Mouse (Mus musculus): ENCODE data around the gene Ell. TPM values are rescaled to one million over a fixed set of nuclear protein-coding genes. Genes with fewer than 3 reads are reported as not detected.
A peak's percentile ranks its signal among the peaks of the same experiment; 100 is the strongest.

The Ell gene
- polyA plus RNA-seq, 1 experiment from 2014 or later: 17.8 TPM

- H3K4me1 ChIP-seq (ENCODE audit: control insufficient read depth, insufficient read depth, low read length): peaks cover 42% of the 10 kb centered on the region
- WGBS: 96% methylated on average over 13 of the region's 13 CpGs
- ATAC-seq (ENCODE audit: low read depth): no peak
Measured at GRCm38 (mm10) chr8:70602139-70602811, 63.0 kb downstream of the Ell start.

GRCm38 (mm10) chr8:70604558-70604957 lies 65.3 kb downstream of the Ell start:
- Histone ChIP-seq H3K4me1 (ENCODE audit: control insufficient read depth, insufficient read depth, low read length) (peaks cover 34% of the 10 kb centered on the region), H3K9me3 (ENCODE audit: control insufficient read depth, low read length) (no peaks in the 10 kb centered on the region), H3K9ac (replicated peaks; ENCODE audit: low read depth, low read length) (no peak overlapping the region), H3K36me3 (ENCODE audit: control insufficient read depth, insufficient read depth, low read length) (no peaks in the 10 kb centered on the region; the same call in 1 of the 2 replicates), H3K4me2 (ENCODE audit: low read depth, low read length) (no peak overlapping the region), H3K27ac (ENCODE audit: low read depth, low read length) (no peak overlapping the region), H3K27me3 (ENCODE audit: control insufficient read depth, insufficient read depth, low read length) (no peaks in the 10 kb centered on the region), H3K4me3 (ENCODE audit: low read depth, low read length) (no peak overlapping the region)
- WGBS: 86% methylated on average over 7 of the region's 7 CpGs
- ATAC-seq (ENCODE audit: low read depth): no peak

More at GRCm38 (mm10) chr8:70602139-70602811, 63.0 kb downstream of the Ell start:
- Histone ChIP-seq H3K4me2 (ENCODE audit: low read depth, low read length) (no peak overlapping the region), H3K9ac (replicated peaks; ENCODE audit: low read depth, low read length) (no peak overlapping the region), H3K4me3 (ENCODE audit: low read depth, low read length) (no peak overlapping the region), H3K27me3 (ENCODE audit: control insufficient read depth, insufficient read depth, low read length) (no peaks in the 10 kb centered on the region), H3K9me3 (ENCODE audit: control insufficient read depth, low read length) (no peaks in the 10 kb centered on the region), H3K36me3 (ENCODE audit: control insufficient read depth, insufficient read depth, low read length) (no peaks in the 10 kb centered on the region; the same call in 1 of the 2 replicates), H3K27ac (ENCODE audit: low read depth, low read length) (no peak overlapping the region)

- no peaks in the 10 kb centered on the region for H3K9me3 ChIP-seq (ENCODE audit: control insufficient read depth, low read length)
- no peak overlapping the region for H3K9ac ChIP-seq (replicated peaks; ENCODE audit: low read depth, low read length)
- no peaks in the 10 kb centered on the region for H3K27me3 ChIP-seq (ENCODE audit: control insufficient read depth, insufficient read depth, low read length)
- H3K36me3 ChIP-seq (ENCODE audit: control insufficient read depth, insufficient read depth, low read length): no peaks in the 10 kb centered on the region
- WGBS: 95% methylated on average over 9 of the region's 9 CpGs
- peaks cover 32% of the 10 kb centered on the region for H3K4me1 ChIP-seq (ENCODE audit: control insufficient read depth, insufficient read depth, low read length)
- no peak overlapping the region for H3K27ac ChIP-seq (ENCODE audit: low read depth, low read length)
- peak overlapping the region; percentile 86; the same call in 1 of the 2 replicates for H3K4me2 ChIP-seq (ENCODE audit: low read depth, low read length)
- ATAC-seq (ENCODE audit: low read depth): no peak
- H3K4me3 ChIP-seq (ENCODE audit: low read depth, low read length): no peak overlapping the region
Measured at GRCm38 (mm10) chr8:70605871-70606779, 66.9 kb downstream of the Ell start.

GRCm38 (mm10) chr8:70606780-70607602 lies 67.7 kb downstream of the Ell start:
- 71% methylated on average over 18 of the region's 18 CpGs for WGBS
- peaks cover 32% of the 10 kb centered on the region for H3K4me1 ChIP-seq (ENCODE audit: control insufficient read depth, insufficient read depth, low read length)

GRCm38 (mm10) chr8:70607603-70607897 lies 68.3 kb downstream of the Ell start:
- Histone ChIP-seq H3K4me1 (ENCODE audit: control insufficient read depth, insufficient read depth, low read length) (peaks cover 32% of the 10 kb centered on the region), H3K36me3 (ENCODE audit: control insufficient read depth, insufficient read depth, low read length) (no peaks in the 10 kb centered on the region), H3K27ac (ENCODE audit: low read depth, low read length) (peak overlapping the region; percentile 68; the same call in 1 of the 2 replicates), H3K4me3 (ENCODE audit: low read depth, low read length) (peak overlapping the region; percentile 74), H3K27me3 (ENCODE audit: control insufficient read depth, insufficient read depth, low read length) (no peaks in the 10 kb centered on the region), H3K9ac (replicated peaks; ENCODE audit: low read depth, low read length) (peak overlapping the region; percentile 92), H3K9me3 (ENCODE audit: control insufficient read depth, low read length) (no peaks in the 10 kb centered on the region), H3K4me2 (ENCODE audit: low read depth, low read length) (peak overlapping the region; percentile 86)
- ATAC-seq (ENCODE audit: low read depth): peak; percentile 0; the same call in 1 of the 2 replicates
- WGBS: 30% methylated on average over 6 of the region's 6 CpGs

More at GRCm38 (mm10) chr8:70606780-70607602, 67.7 kb downstream of the Ell start:
- Histone ChIP-seq H3K4me3 (ENCODE audit: low read depth, low read length) (peak overlapping the region; percentile 74), H3K4me2 (ENCODE audit: low read depth, low read length) (peak overlapping the region; percentile 86), H3K27ac (ENCODE audit: low read depth, low read length) (no peak overlapping the region), H3K9ac (replicated peaks; ENCODE audit: low read depth, low read length) (peak overlapping the region; percentile 92), H3K9me3 (ENCODE audit: control insufficient read depth, low read length) (no peaks in the 10 kb centered on the region), H3K36me3 (ENCODE audit: control insufficient read depth, insufficient read depth, low read length) (no peaks in the 10 kb centered on the region), H3K27me3 (ENCODE audit: control insufficient read depth, insufficient read depth, low read length) (no peaks in the 10 kb centered on the region)
- no peak for ATAC-seq (ENCODE audit: low read depth)

- Histone ChIP-seq H3K27ac (ENCODE audit: low read depth, low read length) (peak overlapping the region; percentile 68), H3K9me3 (ENCODE audit: control insufficient read depth, low read length) (no peaks in the 10 kb centered on the region), H3K27me3 (ENCODE audit: control insufficient read depth, insufficient read depth, low read length) (no peaks in the 10 kb centered on the region), H3K9ac (replicated peaks; ENCODE audit: low read depth, low read length) (peak overlapping the region; percentile 92), H3K4me2 (ENCODE audit: low read depth, low read length) (peak overlapping the region; percentile 86), H3K4me1 (ENCODE audit: control insufficient read depth, insufficient read depth, low read length) (peaks cover 32% of the 10 kb centered on the region), H3K36me3 (ENCODE audit: control insufficient read depth, insufficient read depth, low read length) (no peaks in the 10 kb centered on the region), H3K4me3 (ENCODE audit: low read depth, low read length) (peak overlapping the region; percentile 74)
- WGBS: 2% methylated on average over 80 of the region's 84 CpGs
- ATAC-seq (ENCODE audit: low read depth): peak; percentile 25
Measured at GRCm38 (mm10) chr8:70607898-70608748, 68.9 kb downstream of the Ell start.

GRCm38 (mm10) chr8:70608749-70609367 lies 69.6 kb downstream of the Ell start, which contains the start of gene Ssbp4:
Gene Ssbp4 (minus strand): TSS chr8:70608872.
- peaks cover 32% of the 10 kb centered on the region for H3K4me1 ChIP-seq (ENCODE audit: control insufficient read depth, insufficient read depth, low read length)
- peak within 1 kb of the TSS; percentile 86 for H3K4me2 ChIP-seq (ENCODE audit: low read depth, low read length)
- 6% methylated on average over 26 of the region's 26 CpGs for WGBS
- peak within 1 kb of the TSS; percentile 68 for H3K27ac ChIP-seq (ENCODE audit: low read depth, low read length)
- ATAC-seq (ENCODE audit: low read depth): no peak; the same call in 1 of the 2 replicates
- peak within 1 kb of the TSS; percentile 92 for H3K9ac ChIP-seq (replicated peaks; ENCODE audit: low read depth, low read length)
- peak within 1 kb of the TSS; percentile 74 for H3K4me3 ChIP-seq (ENCODE audit: low read depth, low read length)
- H3K27me3 ChIP-seq (ENCODE audit: control insufficient read depth, insufficient read depth, low read length): no peaks in the 10 kb centered on the region
- H3K9me3 ChIP-seq (ENCODE audit: control insufficient read depth, low read length): no peaks in the 10 kb centered on the region
- no peaks in the 10 kb centered on the region for H3K36me3 ChIP-seq (ENCODE audit: control insufficient read depth, insufficient read depth, low read length)
